Mouse (Mus musculus) yolk sac, embryonic 10.5 days (tissue): ENCODE data around the gene Pum2.

ENCODE experiments used
- DNase-seq: peaks from one replicate; pipeline ENCODE4 v3.0.0-alpha.2; 2017; ENCODE audit warnings: low spot score

The Pum2 gene

DNA sequence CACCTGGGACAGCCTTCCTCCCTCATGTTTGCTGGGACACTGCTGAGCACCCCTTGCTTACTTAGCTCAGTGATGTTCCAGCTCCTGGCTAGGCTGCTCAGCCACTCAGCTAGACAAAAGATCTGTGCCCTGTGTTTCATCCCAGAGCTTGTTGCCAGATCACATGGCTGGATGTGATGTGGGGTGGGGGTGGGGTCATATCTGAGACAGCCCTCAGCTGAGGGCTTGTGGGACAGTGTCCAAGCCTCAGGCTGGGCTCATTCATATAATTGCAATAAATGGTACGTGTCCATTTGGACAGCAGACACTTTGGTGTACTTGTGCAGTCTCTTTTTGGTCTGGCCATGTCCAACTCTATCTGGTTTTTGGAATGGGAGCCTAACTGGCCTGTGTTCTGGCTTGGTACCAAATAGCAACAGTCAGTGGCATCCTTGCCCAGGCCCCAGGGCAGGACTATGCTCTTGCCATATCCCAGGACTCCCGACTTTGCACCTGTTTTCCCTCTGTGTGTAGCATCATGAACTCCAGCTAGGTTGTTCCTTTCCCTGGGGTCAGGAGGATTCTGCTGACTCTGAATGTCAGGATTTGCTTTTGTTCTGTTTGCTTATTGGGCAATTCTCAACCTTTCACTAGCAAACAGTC, 119.6 kb downstream of the Pum2 start:
- DNase-seq = no peak

DNA sequence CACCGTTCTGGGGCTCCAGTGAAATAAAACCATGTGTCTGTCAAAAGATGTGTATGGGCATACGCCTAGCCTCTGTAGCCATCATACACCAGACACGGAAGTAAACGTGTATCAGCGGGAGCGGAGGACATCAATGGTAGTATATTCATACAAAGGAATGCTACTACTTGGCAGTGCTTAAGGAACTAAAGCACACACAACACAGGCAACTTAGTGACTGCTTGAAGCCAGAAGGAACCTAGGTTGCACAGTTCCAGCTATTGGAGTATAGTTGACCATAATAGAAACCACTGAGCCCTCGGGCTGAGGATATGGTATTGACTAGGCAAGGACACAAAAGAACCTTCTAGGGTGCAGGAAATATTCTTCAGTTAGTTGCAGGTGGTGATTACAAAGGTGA, 124.0 kb downstream of the Pum2 start:
- DNase-seq = no peak

DNA sequence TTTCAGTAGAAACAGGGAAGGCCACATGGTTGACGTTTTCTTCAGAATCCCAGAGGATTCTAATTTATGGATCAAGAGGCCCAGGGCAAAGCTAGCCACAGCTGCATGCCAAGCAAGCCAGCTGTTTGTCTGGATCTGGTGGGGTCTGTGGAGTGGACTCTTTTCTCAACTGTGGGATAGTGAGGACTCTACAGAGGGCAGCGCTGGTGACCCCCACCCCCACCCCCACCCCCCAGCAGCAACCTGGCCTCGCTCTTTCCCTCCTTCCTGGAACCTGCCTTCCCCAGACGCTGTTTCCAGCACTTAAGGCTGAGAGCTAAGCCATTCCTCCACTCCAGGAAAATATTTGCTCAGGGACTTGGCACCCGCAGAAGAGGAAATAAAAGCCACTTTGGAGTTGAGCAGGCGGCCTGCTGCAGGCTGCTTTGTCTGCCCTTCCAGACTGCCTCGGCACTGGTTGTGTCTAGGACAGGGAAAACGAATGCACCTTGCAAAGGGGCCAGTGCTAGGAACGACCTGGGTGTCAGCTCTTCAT, 124.6 kb downstream of the Pum2 start:
- no peak for DNase-seq
